Mouse (Mus musculus) bone marrow macrophage, adult 2 months (primary cell): ENCODE measurements around the gene Samd4b.
"Not testable (repeated sequence)": the region's sequence is repeated elsewhere in the genome, so short reads cannot be mapped to it uniquely, and the experiment has no call there.

Source experiments
- CTCF ChIP-seq: IDR thresholded peaks from 2 replicates; pipeline ENCODE4 v1.5.1; 2012; ENCODE audit warnings: low read depth, mild to moderate bottlenecking, low read length, moderate library complexity
- POLR2A ChIP-seq: IDR thresholded peaks from 2 replicates; pipeline ENCODE4 v1.6.1; 2012; ENCODE audit warnings: mild to moderate bottlenecking, low read depth, low read length, borderline replicate concordance

DNA sequence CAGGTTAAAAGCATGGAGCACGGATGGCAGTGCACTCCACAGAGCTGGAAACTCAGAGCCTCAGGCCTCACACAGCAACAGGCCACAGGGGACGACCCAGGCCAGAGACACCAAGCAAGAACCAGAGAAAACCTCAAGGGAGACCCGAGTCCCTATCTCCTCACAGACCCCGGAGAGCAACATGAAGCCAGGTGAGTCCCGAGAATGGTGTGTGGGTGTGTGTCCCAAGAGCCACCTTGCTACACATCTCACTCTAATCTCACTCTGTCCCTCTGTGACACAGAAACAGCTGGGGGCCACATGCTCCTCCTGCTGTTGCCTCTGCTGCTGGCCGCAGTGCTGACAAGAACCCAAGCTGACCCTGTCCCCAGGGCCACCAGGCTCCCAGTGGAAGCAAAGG lies 75.4 kb downstream of the Samd4b start, which contains the start of gene Ifnl3:
- not testable (repeated sequence) for TF ChIP-seq POLR2A, CTCF
